Mouse (Mus musculus) forebrain, embryonic 16.5 days (tissue): ENCODE results near the gene AC134908.4. TPM values are rescaled to one million over a fixed set of nuclear protein-coding genes. Genes with fewer than 3 reads are reported as not detected.

Experiments used
- ATAC-seq: fragments of 200-750 bp; cut with Nextera tagmentation; 2 replicates; pipeline ENCODE4 v1.8.0; 2017; ENCODE audit warnings: mild to moderate bottlenecking, moderate library complexity
- H3K27ac ChIP-seq: fragments of 300-500 bp; sonication (generic); 2 replicates; pipeline ENCODE4 v1.5.1; 2014; ENCODE audit warnings: low read length, control low read depth
- H3K27me3 ChIP-seq: fragments of 300-500 bp; sonication (generic); replicated peaks from 2 replicates; pipeline ENCODE4 v1.6.1; 2014; ENCODE audit warnings: low read length; ENCODE audit not compliant: control insufficient read depth, insufficient read depth
- H3K36me3 ChIP-seq: fragments of 300-500 bp; sonication (generic); 2 replicates; pipeline ENCODE4 v1.6.1; 2014; ENCODE audit not compliant: control insufficient read depth, insufficient read depth
- H3K4me1 ChIP-seq: fragments of 300-500 bp; sonication (generic); replicated peaks from 2 replicates; pipeline ENCODE4 v1.6.1; 2014; ENCODE audit warnings: low read length; ENCODE audit not compliant: control insufficient read depth, insufficient read depth
- H3K4me2 ChIP-seq: fragments of 300-500 bp; sonication (generic); 2 replicates; pipeline ENCODE4 v1.6.1; 2014; ENCODE audit warnings: mild to moderate bottlenecking, low read length, control low read depth
- H3K4me3 ChIP-seq: fragments of 300-500 bp; sonication (generic); replicated peaks from 2 replicates; pipeline ENCODE4 v1.5.1; 2014; ENCODE audit warnings: mild to moderate bottlenecking, low read length, control low read depth
- H3K9ac ChIP-seq: fragments of 300-500 bp; sonication (generic); replicated peaks from 2 replicates; pipeline ENCODE4 v1.6.1; 2014; ENCODE audit warnings: low read depth, low read length, control low read depth
- H3K9me3 ChIP-seq: fragments of 300-500 bp; sonication (generic); 2 replicates; pipeline ENCODE4 v1.6.1; 2016; ENCODE audit warnings: low read length; ENCODE audit not compliant: control insufficient read depth
- WGBS: fragments of 180-500 bp; shearing (Covaris S2); extraction: QIAGEN DNeasy Blood & Tissue Kit; methylation state at CpG from one replicate; pipeline ENCODE4 v1.1.7; 2014; 5-methylcytosine and 5-hydroxymethylcytosine counted together
- polyA plus RNA-seq: library from polyadenylated mRNA; unstranded; fragments of >200 nt; fragmentation: Nextera tagmentation; extraction: Ambion mirVana; gene quantifications from 2 replicates; pipeline ENCODE4 v1.2.1, GENCODE M21; 2015

The AC134908.4 gene
- 0.60 and 0.71 TPM in 2 replicates for polyA plus RNA-seq

- peaks cover 46% of the 10 kb centered on the region for H3K4me1 ChIP-seq
- H3K27ac ChIP-seq = peak within 1 kb of the TSS; percentile 19; the same call in 1 of the 2 replicates
Measured at GRCm38 (mm10) chr17:25795609-25796092, at the start of gene AC134908.4. Gene AC134908.4, minus strand, starts transcription at chr17:25795659.

GRCm38 (mm10) chr17:25844396-25844901, 49.0 kb upstream of the AC134908.4 start, which contains the start of gene Rhot2:
Gene Rhot2, minus strand, starts transcription at chr17:25844851.
- H3K9ac ChIP-seq = peak within 1 kb of the TSS; percentile 78
- H3K27ac ChIP-seq = peak within 1 kb of the TSS; percentile 66
- peak within 1 kb of the TSS; percentile 87 for H3K4me3 ChIP-seq
- 1% methylated on average over 21 of the region's 21 CpGs for WGBS
- peak within 1 kb of the TSS; percentile 89 for H3K4me2 ChIP-seq
- no peaks in the 10 kb centered on the region for H3K9me3 ChIP-seq
- ATAC-seq = peak; percentile 98
- peaks cover 20% of the 10 kb centered on the region for H3K36me3 ChIP-seq
- peaks cover 16% of the 10 kb centered on the region for H3K4me1 ChIP-seq
- H3K27me3 ChIP-seq = no peaks in the 10 kb centered on the region

More at GRCm38 (mm10) chr17:25795609-25796092, at the start of gene AC134908.4:
- Histone ChIP-seq H3K4me2 (peak within 1 kb of the TSS; percentile 74), H3K36me3 (no peaks in the 10 kb centered on the region), H3K9me3 (no peaks in the 10 kb centered on the region), H3K9ac (peak within 1 kb of the TSS; percentile 59), H3K4me3 (peak within 1 kb of the TSS; percentile 55), H3K27me3 (no peaks in the 10 kb centered on the region; the same call in 1 of the 2 replicates)
- 13% methylated on average over 6 of the region's 6 CpGs for WGBS
- ATAC-seq = no peak

- Histone ChIP-seq H3K4me1 (peaks cover 16% of the 10 kb centered on the region), H3K27ac (peak overlapping the region; percentile 66), H3K4me3 (peak overlapping the region; percentile 87), H3K9me3 (no peaks in the 10 kb centered on the region), H3K27me3 (no peaks in the 10 kb centered on the region), H3K4me2 (peak overlapping the region; percentile 89), H3K9ac (peak overlapping the region; percentile 78), H3K36me3 (peaks cover 26% of the 10 kb centered on the region)
- 3% methylated on average over 38 of the region's 38 CpGs for WGBS
- peak; percentile 8; the same call in 1 of the 2 replicates for ATAC-seq
Measured at GRCm38 (mm10) chr17:25843636-25844395, 48.4 kb upstream of the AC134908.4 start.

GRCm38 (mm10) chr17:25843122-25843521, 47.7 kb upstream of the AC134908.4 start:
- ATAC-seq = no peak
- H3K4me3 ChIP-seq = peak overlapping the region; percentile 87; the same call in 1 of the 2 replicates
- peaks cover 19% of the 10 kb centered on the region for H3K4me1 ChIP-seq
- no peak overlapping the region; the same call in 1 of the 2 replicates for H3K9ac ChIP-seq
- peaks cover 26% of the 10 kb centered on the region for H3K36me3 ChIP-seq
- H3K27me3 ChIP-seq = no peaks in the 10 kb centered on the region
- H3K27ac ChIP-seq = no peak overlapping the region
- H3K4me2 ChIP-seq = peak overlapping the region; percentile 89; the same call in 1 of the 2 replicates
- no peaks in the 10 kb centered on the region for H3K9me3 ChIP-seq
- WGBS = 91% methylated on average over 4 of the region's 4 CpGs

- Histone ChIP-seq H3K4me1 (peaks cover 25% of the 10 kb centered on the region), H3K9me3 (no peaks in the 10 kb centered on the region)
Measured at GRCm38 (mm10) chr17:25842509-25842908, 47.0 kb upstream of the AC134908.4 start.

GRCm38 (mm10) chr17:25841117-25841880, 45.8 kb upstream of the AC134908.4 start, which contains the start of gene Gm20683:
Gene Gm20683, minus strand, starts transcription at chr17:25841763.
- Histone ChIP-seq H3K9ac (no peak within 1 kb of the TSS), H3K27ac (no peak within 1 kb of the TSS), H3K4me1 (peaks cover 34% of the 10 kb centered on the region), H3K27me3 (no peaks in the 10 kb centered on the region), H3K36me3 (peaks cover 26% of the 10 kb centered on the region), H3K4me2 (no peak within 1 kb of the TSS), H3K9me3 (no peaks in the 10 kb centered on the region), H3K4me3 (no peak within 1 kb of the TSS)
- ATAC-seq = no peak
- 93% methylated on average over 22 of the region's 22 CpGs for WGBS

More at GRCm38 (mm10) chr17:25842509-25842908, 47.0 kb upstream of the AC134908.4 start:
- Histone ChIP-seq H3K9ac (no peak overlapping the region), H3K36me3 (peaks cover 26% of the 10 kb centered on the region), H3K27me3 (no peaks in the 10 kb centered on the region), H3K4me3 (no peak overlapping the region), H3K4me2 (no peak overlapping the region), H3K27ac (no peak overlapping the region)
- ATAC-seq = no peak
- 78% methylated on average over 3 of the region's 3 CpGs for WGBS

GRCm38 (mm10) chr17:25840519-25840918, 45.1 kb upstream of the AC134908.4 start:
- H3K9me3 ChIP-seq = no peaks in the 10 kb centered on the region
- H3K36me3 ChIP-seq = peaks cover 26% of the 10 kb centered on the region
- ATAC-seq = no peak
- H3K27ac ChIP-seq = no peak overlapping the region
- H3K4me2 ChIP-seq = no peak overlapping the region
- no peak overlapping the region for H3K4me3 ChIP-seq
- H3K9ac ChIP-seq = no peak overlapping the region
- WGBS = 91% methylated on average over 6 of the region's 6 CpGs
- H3K27me3 ChIP-seq = no peaks in the 10 kb centered on the region
- peaks cover 41% of the 10 kb centered on the region for H3K4me1 ChIP-seq

GRCm38 (mm10) chr17:25839455-25840235, 44.2 kb upstream of the AC134908.4 start:
- Histone ChIP-seq H3K9me3 (no peaks in the 10 kb centered on the region), H3K4me3 (no peak overlapping the region), H3K27me3 (no peaks in the 10 kb centered on the region), H3K4me2 (no peak overlapping the region), H3K9ac (no peak overlapping the region), H3K27ac (no peak overlapping the region), H3K4me1 (peaks cover 46% of the 10 kb centered on the region), H3K36me3 (peaks cover 26% of the 10 kb centered on the region)
- WGBS = 90% methylated on average over 14 of the region's 14 CpGs
- no peak for ATAC-seq
